Mouse (Mus musculus) spleen, adult 18-20 months (tissue): ENCODE measurements around the gene Bag3.
"Not testable (repeated sequence)": the region's sequence is repeated elsewhere in the genome, so short reads cannot be mapped to it uniquely, and the experiment has no call there.

Experiments
- DNase-seq, 2 experiments: peaks; one replicate each; pipeline ENCODE4 v3.0.0; 2022; ENCODE audit warnings: mixed read lengths in 2 of 2

The Bag3 gene

GRCm38 (mm10) chr7:128569987-128570656 is 46.7 kb downstream of the Bag3 start:
- DNase-seq: no peak

- DNase-seq: not testable (repeated sequence)
These were observed 47.2 kb downstream of the Bag3 start for GRCm38 (mm10) chr7:128570657-128571056.

GRCm38 (mm10) chr7:128572030-128572429 is 48.6 kb downstream of the Bag3 start:
- DNase-seq: no peak

- DNase-seq: no peak
These were observed 51.8 kb downstream of the Bag3 start for GRCm38 (mm10) chr7:128575211-128575610.

GRCm38 (mm10) chr7:128575794-128576193 is 52.4 kb downstream of the Bag3 start:
- DNase-seq: no peak

GRCm38 (mm10) chr7:128577607-128578006 is 54.2 kb downstream of the Bag3 start:
- no peak for DNase-seq

- no peak for DNase-seq
These were observed 55.0 kb downstream of the Bag3 start for GRCm38 (mm10) chr7:128578199-128578945.

GRCm38 (mm10) chr7:128579381-128579780 is 56.0 kb downstream of the Bag3 start:
- no peak for DNase-seq

- DNase-seq: no peak
These were observed 56.9 kb downstream of the Bag3 start for GRCm38 (mm10) chr7:128580318-128580717.

GRCm38 (mm10) chr7:128581864-128582484 is 58.6 kb downstream of the Bag3 start:
- DNase-seq: no peak

GRCm38 (mm10) chr7:128583213-128583948 is 60.0 kb downstream of the Bag3 start:
- no peak for DNase-seq

- DNase-seq: no peak
These were observed 64.0 kb downstream of the Bag3 start for GRCm38 (mm10) chr7:128587334-128587933.

GRCm38 (mm10) chr7:128591345-128592084 is 68.1 kb downstream of the Bag3 start:
- no peak for DNase-seq

GRCm38 (mm10) chr7:128592118-128592935 is 68.9 kb downstream of the Bag3 start:
- no peak for DNase-seq

- no peak for DNase-seq
These were observed 69.5 kb downstream of the Bag3 start for GRCm38 (mm10) chr7:128592936-128593241.

- DNase-seq: no peak
These were observed 72.9 kb downstream of the Bag3 start for GRCm38 (mm10) chr7:128596274-128596673.
